Mouse (Mus musculus): ENCODE results near the gene Fnbp4. TPM values are rescaled to one million over a fixed set of nuclear protein-coding genes. Genes with fewer than 3 reads are reported as not detected.

Gene Fnbp4
- polyA plus RNA-seq, 1 experiment from 2014 or later: 106 TPM

GRCm38 (mm10) chr2:90735326-90735725, 9.8 kb upstream of the Fnbp4 start:
- TF ChIP-seq CTCF (IDR thresholded peaks at IDR 0.05; ENCODE audit: low read depth): no peak
- ATAC-seq (ENCODE audit: insufficient read depth) (no peak), DNase-seq (no peak)
- Histone ChIP-seq H3K9me3 (ENCODE audit: low read depth, low read length) (no peaks in the 10 kb centered on the region), H3K27me3 (ENCODE audit: insufficient read depth, low read length) (no peaks in the 10 kb centered on the region), H3K27ac (ENCODE audit: low read depth) (no peak overlapping the region), H3K9ac (no peak overlapping the region), H3K4me2 (no peak overlapping the region), H3K4me1 (ENCODE audit: insufficient read depth) (no peaks in the 10 kb centered on the region), H3K4me3 (ENCODE audit: low read depth, low read length) (no peak overlapping the region), H3K36me3 (ENCODE audit: insufficient read depth) (peaks cover 75% of the 10 kb centered on the region)
- WGBS: 91% methylated on average over 11 of the region's 11 CpGs

DNA sequence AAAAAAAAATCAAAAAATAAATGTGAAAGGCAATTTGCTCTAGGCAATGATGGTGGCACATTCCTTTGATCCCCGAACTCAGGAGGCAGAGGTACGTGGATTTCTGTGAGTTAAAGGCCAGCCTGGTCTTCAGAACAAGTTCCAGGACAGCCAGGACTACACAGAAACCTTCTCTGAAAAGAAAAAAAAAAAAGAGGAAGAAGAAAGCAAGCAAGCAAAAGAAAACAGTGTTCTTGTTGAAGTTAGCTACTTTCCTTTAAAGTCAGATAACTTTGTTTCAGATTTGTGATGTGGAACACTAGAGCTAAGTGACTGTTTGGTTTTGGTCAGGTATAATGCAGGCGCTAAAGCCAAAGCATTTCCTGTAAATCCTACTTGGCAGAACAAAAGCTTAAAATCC, 6.4 kb upstream of the Fnbp4 start:
- H3K9me3 ChIP-seq (ENCODE audit: low read depth, low read length): no peaks in the 10 kb centered on the region
- no peak for TF ChIP-seq CTCF (IDR thresholded peaks at IDR 0.05; ENCODE audit: low read depth)
- no peak overlapping the region for H3K4me3 ChIP-seq (ENCODE audit: low read depth, low read length)
- 86% methylated on average over 3 of the region's 3 CpGs for WGBS
- no peaks in the 10 kb centered on the region for H3K27me3 ChIP-seq (ENCODE audit: insufficient read depth, low read length)
- no peaks in the 10 kb centered on the region for H3K4me1 ChIP-seq (ENCODE audit: insufficient read depth)
- no peak overlapping the region for H3K4me2 ChIP-seq
- ATAC-seq (ENCODE audit: insufficient read depth): no peak
- peaks cover 40% of the 10 kb centered on the region for H3K36me3 ChIP-seq (ENCODE audit: insufficient read depth)
- no peak overlapping the region for H3K9ac ChIP-seq
- no peak for DNase-seq
- H3K27ac ChIP-seq (ENCODE audit: low read depth): no peak overlapping the region

DNA sequence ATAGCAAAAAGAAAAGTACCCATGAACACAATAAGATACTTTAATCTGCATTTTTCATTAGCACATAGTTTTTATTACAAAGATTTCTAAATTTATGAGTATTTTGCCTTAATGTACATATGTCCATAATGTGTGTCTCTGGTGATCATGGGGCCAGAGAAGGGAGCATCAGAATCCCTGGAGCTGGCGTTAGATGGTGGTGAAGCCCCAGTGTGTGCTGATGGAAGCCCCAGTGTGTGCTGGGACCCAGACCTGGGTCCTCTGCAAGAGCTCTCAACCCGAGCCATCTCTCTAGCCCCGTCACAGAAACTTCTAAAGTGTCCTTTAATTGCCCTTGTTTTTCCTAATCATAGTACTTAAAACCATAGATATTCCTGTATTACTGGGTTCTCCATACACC, 5.8 kb upstream of the Fnbp4 start:
- Histone ChIP-seq H3K4me2 (no peak overlapping the region), H3K27ac (ENCODE audit: low read depth) (no peak overlapping the region), H3K36me3 (ENCODE audit: insufficient read depth) (peaks cover 35% of the 10 kb centered on the region), H3K9me3 (ENCODE audit: low read depth, low read length) (no peaks in the 10 kb centered on the region), H3K4me1 (ENCODE audit: insufficient read depth) (no peaks in the 10 kb centered on the region), H3K27me3 (ENCODE audit: insufficient read depth, low read length) (no peaks in the 10 kb centered on the region), H3K4me3 (ENCODE audit: low read depth, low read length) (no peak overlapping the region), H3K9ac (no peak overlapping the region)
- DNase-seq (no peak), ATAC-seq (ENCODE audit: insufficient read depth) (no peak)
- WGBS: 87% methylated on average over 3 of the region's 3 CpGs
- TF ChIP-seq CTCF (IDR thresholded peaks at IDR 0.05; ENCODE audit: low read depth): no peak

- WGBS: 84% methylated on average over 5 of the region's 5 CpGs
- no peak overlapping the region for H3K4me2 ChIP-seq
- H3K9me3 ChIP-seq (ENCODE audit: low read depth, low read length): no peaks in the 10 kb centered on the region
- TF ChIP-seq CTCF (IDR thresholded peaks at IDR 0.05; ENCODE audit: low read depth): no peak
- no peak overlapping the region for H3K4me3 ChIP-seq (ENCODE audit: low read depth, low read length)
- ATAC-seq (ENCODE audit: insufficient read depth): no peak
- H3K27me3 ChIP-seq (ENCODE audit: insufficient read depth, low read length): no peaks in the 10 kb centered on the region
- H3K9ac ChIP-seq: no peak overlapping the region
- peaks cover 29% of the 10 kb centered on the region for H3K36me3 ChIP-seq (ENCODE audit: insufficient read depth)
- no peak overlapping the region for H3K27ac ChIP-seq (ENCODE audit: low read depth)
- no peaks in the 10 kb centered on the region for H3K4me1 ChIP-seq (ENCODE audit: insufficient read depth)
- DNase-seq: no peak
Observed at GRCm38 (mm10) chr2:90739921-90740320, 5.2 kb upstream of the Fnbp4 start.

DNA sequence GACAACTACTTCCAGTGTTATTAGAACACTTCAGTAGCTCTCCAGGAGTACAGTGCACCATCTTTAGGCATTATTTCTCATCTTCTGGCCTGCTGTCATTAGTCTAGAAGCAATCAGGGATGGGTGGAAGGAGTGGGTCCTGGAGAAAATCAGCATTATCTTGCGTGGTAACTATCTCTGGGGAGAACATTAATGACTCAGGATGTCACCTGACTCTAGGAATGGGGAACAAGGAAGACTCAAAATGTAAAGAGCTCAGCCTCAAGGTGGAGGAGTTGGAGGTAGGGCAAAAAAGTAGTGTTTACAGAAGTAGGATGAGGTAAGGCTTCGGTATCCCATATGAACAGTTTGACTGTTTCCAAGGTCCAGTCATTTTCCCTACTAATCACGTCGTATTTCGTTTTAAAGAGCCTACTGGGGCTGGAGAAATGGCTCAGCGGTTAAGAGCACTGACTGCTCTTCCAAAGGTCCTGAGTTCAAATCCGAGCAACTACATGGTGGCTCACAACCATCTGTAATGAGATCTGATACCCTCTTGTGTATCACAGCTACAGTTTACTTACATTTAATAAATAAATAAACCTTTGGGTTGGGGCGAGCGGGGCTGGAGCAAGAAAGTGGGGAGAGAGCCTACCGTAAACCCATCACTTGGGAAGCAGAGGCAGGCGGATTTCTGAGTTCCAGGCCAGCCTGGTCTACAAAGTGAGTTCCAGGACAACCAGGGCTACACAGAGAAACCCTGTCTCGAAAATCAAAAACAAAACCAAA, 701 bp upstream of the Fnbp4 start:
- peak; percentile 0; the same call in 1 of the 2 replicates for ATAC-seq (ENCODE audit: insufficient read depth)

GRCm38 (mm10) chr2:90745740-90746537, 769 bp downstream of the Fnbp4 start:
- H3K9me3 ChIP-seq (ENCODE audit: low read depth, low read length): no peaks in the 10 kb centered on the region
- WGBS: under 1% methylated on average over 52 of the region's 54 CpGs
- peak overlapping the region; percentile 94 for H3K4me3 ChIP-seq (ENCODE audit: low read depth, low read length)
- H3K27me3 ChIP-seq (ENCODE audit: insufficient read depth, low read length): no peaks in the 10 kb centered on the region
- peak overlapping the region; percentile 97 for H3K27ac ChIP-seq (ENCODE audit: low read depth)
- no peak for TF ChIP-seq CTCF (IDR thresholded peaks at IDR 0.05; ENCODE audit: low read depth)
- H3K36me3 ChIP-seq (ENCODE audit: insufficient read depth): peaks cover 20% of the 10 kb centered on the region
- ATAC-seq (ENCODE audit: insufficient read depth) (peak; percentile 57), DNase-seq (peak; percentile 62)
- peak overlapping the region; percentile 91 for H3K4me2 ChIP-seq
- H3K4me1 ChIP-seq (ENCODE audit: insufficient read depth): peaks cover 8% of the 10 kb centered on the region; the same call in 1 of the 2 replicates
- H3K9ac ChIP-seq: peak overlapping the region; percentile 98

More for the DNA sequence above, 701 bp upstream of the Fnbp4 start:
- peak; percentile 3 for DNase-seq
- Histone ChIP-seq H3K4me1 (ENCODE audit: insufficient read depth) (peaks cover 8% of the 10 kb centered on the region; the same call in 1 of the 2 replicates), H3K36me3 (ENCODE audit: insufficient read depth) (peaks cover 14% of the 10 kb centered on the region), H3K9me3 (ENCODE audit: low read depth, low read length) (no peaks in the 10 kb centered on the region), H3K9ac (peak overlapping the region; percentile 47), H3K27me3 (ENCODE audit: insufficient read depth, low read length) (no peaks in the 10 kb centered on the region), H3K4me3 (ENCODE audit: low read depth, low read length) (peak overlapping the region; percentile 94), H3K4me2 (peak overlapping the region; percentile 67), H3K27ac (ENCODE audit: low read depth) (peak overlapping the region; percentile 96)
- WGBS: 55% methylated on average over 12 of the region's 12 CpGs
- no peak for TF ChIP-seq CTCF (IDR thresholded peaks at IDR 0.05; ENCODE audit: low read depth)

GRCm38 (mm10) chr2:90746538-90746865, 1.3 kb downstream of the Fnbp4 start:
- DNase-seq: peak; percentile 29
- no peaks in the 10 kb centered on the region for H3K9me3 ChIP-seq (ENCODE audit: low read depth, low read length)
- ATAC-seq (ENCODE audit: insufficient read depth): no peak
- peak overlapping the region; percentile 98 for H3K9ac ChIP-seq
- peaks cover 26% of the 10 kb centered on the region for H3K36me3 ChIP-seq (ENCODE audit: insufficient read depth)
- peak overlapping the region; percentile 94 for H3K4me3 ChIP-seq (ENCODE audit: low read depth, low read length)
- WGBS: 6% methylated on average over 4 of the region's 4 CpGs
- no peak for TF ChIP-seq CTCF (IDR thresholded peaks at IDR 0.05; ENCODE audit: low read depth)
- peaks cover 8% of the 10 kb centered on the region; the same call in 1 of the 2 replicates for H3K4me1 ChIP-seq (ENCODE audit: insufficient read depth)
- peak overlapping the region; percentile 97; the same call in 1 of the 2 replicates for H3K27ac ChIP-seq (ENCODE audit: low read depth)
- H3K4me2 ChIP-seq: peak overlapping the region; percentile 91
- no peaks in the 10 kb centered on the region for H3K27me3 ChIP-seq (ENCODE audit: insufficient read depth, low read length)

All from lung, embryonic 14.5 days (tissue).